Mouse (Mus musculus) skeletal muscle tissue, adult 2 months (tissue): Measurements from ENCODE around the gene Pimreg.
A peak's percentile ranks its signal among the peaks of the same experiment; 100 is the strongest.

ENCODE experiments used
- DNase-seq: peaks from one replicate; pipeline ENCODE4 v3.0.0-alpha.2; 2012; ENCODE audit warnings: low read depth, low spot score

Gene Pimreg

GRCm38 (mm10) chr11:72041768-72042607 lies at the start of gene Pimreg:
TSS of gene Pimreg (plus strand) at chr11:72042032.
- peak; percentile 44 for DNase-seq

GRCm38 (mm10) chr11:71992438-71992837 lies 49.4 kb upstream of the Pimreg start:
- no peak for DNase-seq

- peak; percentile 56 for DNase-seq
Observed at GRCm38 (mm10) chr11:71995968-71996511, 45.8 kb upstream of the Pimreg start.

GRCm38 (mm10) chr11:71996805-71997204 lies 45.0 kb upstream of the Pimreg start:
- DNase-seq: no peak

- DNase-seq: no peak
Observed at GRCm38 (mm10) chr11:72000194-72000593, 41.6 kb upstream of the Pimreg start.

- DNase-seq: no peak
Observed at GRCm38 (mm10) chr11:72002138-72002853, 39.5 kb upstream of the Pimreg start.

- no peak for DNase-seq
Observed at GRCm38 (mm10) chr11:72003171-72003570, 38.7 kb upstream of the Pimreg start.

- DNase-seq: no peak
Observed at GRCm38 (mm10) chr11:72005547-72005946, 36.3 kb upstream of the Pimreg start.

- no peak for DNase-seq
Observed at GRCm38 (mm10) chr11:72010367-72010766, 31.5 kb upstream of the Pimreg start.

GRCm38 (mm10) chr11:72010940-72011722 lies 30.7 kb upstream of the Pimreg start:
- DNase-seq: no peak

- DNase-seq: peak; percentile 66
Observed at GRCm38 (mm10) chr11:72011955-72012354, 29.9 kb upstream of the Pimreg start.

- DNase-seq: no peak
Observed at GRCm38 (mm10) chr11:72014674-72015073, 27.2 kb upstream of the Pimreg start.

GRCm38 (mm10) chr11:72016518-72017252 lies 25.1 kb upstream of the Pimreg start:
- DNase-seq: no peak

- no peak for DNase-seq
Observed at GRCm38 (mm10) chr11:72017253-72017601, 24.6 kb upstream of the Pimreg start.

GRCm38 (mm10) chr11:72021015-72021414 lies 20.8 kb upstream of the Pimreg start:
- DNase-seq: no peak

- no peak for DNase-seq
Observed at GRCm38 (mm10) chr11:72022827-72023226, 19.0 kb upstream of the Pimreg start.

GRCm38 (mm10) chr11:72023581-72023980 lies 18.3 kb upstream of the Pimreg start:
- no peak for DNase-seq

- peak; percentile 54 for DNase-seq
Observed at GRCm38 (mm10) chr11:72024193-72024781, 17.5 kb upstream of the Pimreg start.

GRCm38 (mm10) chr11:72025843-72026242 lies 16.0 kb upstream of the Pimreg start:
- DNase-seq: no peak

- DNase-seq: no peak
Observed at GRCm38 (mm10) chr11:72026516-72026915, 15.3 kb upstream of the Pimreg start.

- no peak for DNase-seq
Observed at GRCm38 (mm10) chr11:72027836-72028235, 14.0 kb upstream of the Pimreg start.
